Mouse (Mus musculus) heart, postnatal 14 days (tissue): ENCODE results near the gene Ugt1a8. TPM values are rescaled to one million over a fixed set of nuclear protein-coding genes. Genes with fewer than 3 reads are reported as not detected.
A peak's percentile ranks its signal among the peaks of the same experiment; 100 is the strongest.

Experiments
- DNase-seq, 2 experiments: peaks; one replicate each; pipeline ENCODE4 v3.0.0; 2021 to 2022
- intact Hi-C: fragments of 180-260 bp; cut with DNase I; formaldehyde crosslinking; loops from one replicate; pipeline ENCODE4 v1.15.1; 2025
- total RNA-seq, 2 experiments: library from RNA; stranded (reverse); gene quantifications; 2 replicates each; pipeline ENCODE4 v1.2.3; 2021

Gene Ugt1a8
- total RNA-seq, 2 experiments from 2014 or later: not detected

DNA sequence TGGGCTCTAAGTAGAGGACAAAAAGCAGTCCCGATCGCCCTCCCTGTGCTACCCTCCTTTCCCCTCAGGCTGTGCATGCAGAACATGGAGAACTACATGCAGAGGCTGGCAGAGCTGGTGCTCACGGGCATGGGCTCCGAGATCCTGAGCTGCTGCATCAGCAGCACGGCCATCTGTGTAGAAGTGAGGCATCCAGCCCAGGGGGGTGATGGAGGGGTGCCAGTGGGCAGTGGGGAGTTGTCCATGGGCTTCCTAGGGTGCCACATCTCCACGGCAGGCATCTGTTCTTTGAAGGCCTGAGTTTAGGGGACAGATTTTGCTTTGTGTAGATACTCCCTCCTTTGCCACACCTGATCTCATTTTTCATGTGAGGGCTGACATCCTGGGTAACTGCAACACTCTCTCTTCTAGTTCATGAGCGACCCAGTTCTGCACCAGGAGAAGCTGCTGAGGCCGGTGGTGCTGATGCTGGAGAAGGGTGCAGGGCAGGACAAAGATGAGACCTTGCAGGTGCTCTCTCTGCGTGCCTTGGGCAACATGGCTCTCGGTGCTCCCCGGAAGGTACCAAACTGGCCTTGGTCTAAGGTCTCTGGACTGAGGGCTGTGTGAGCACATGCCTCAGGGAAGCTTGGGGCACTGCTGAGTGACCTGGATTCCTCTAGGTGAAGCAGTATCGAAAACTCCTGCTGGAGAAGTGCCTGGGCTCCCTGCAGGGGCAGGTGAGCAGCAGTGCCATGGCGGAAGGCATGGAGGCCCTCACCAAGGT, 168.6 kb downstream of the Ugt1a8 start:
- intact Hi-C loops: no loop called here
- no peak for DNase-seq

DNA sequence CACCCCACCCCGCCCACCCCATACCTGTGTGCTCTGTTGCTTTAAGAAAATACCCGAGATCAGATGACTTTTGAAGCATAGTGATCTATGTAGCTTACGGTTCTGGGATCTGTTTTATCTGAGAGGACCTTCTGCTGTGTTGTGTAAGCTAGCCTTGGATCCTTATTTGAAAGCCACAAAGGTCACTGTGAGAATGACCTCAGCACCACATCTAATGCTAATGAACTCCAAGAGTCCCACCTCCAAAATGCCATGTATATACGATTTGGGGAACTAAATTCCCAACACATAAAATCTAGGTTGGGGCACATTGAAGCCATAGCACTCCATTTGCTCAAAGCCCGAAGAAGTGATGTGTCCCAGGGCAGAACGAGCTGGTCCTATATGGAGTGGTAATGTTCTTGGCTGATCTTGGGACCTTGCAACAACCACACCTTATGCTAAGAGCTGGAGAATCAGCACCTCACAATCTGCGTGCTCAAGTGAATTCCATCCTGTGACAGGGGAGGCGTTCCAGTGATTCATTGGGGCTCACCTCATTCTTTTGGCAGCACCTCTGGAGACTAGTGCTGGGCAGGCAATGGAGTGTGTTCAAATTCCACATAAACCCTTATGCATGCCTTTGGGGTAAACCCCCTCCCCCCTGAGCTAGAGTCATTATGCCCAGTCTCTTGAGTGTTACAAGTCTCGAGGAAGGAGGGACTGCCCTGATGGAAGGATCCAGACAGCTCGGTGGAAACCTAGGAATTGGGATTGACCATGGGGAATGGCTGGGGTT, 169.5 kb downstream of the Ugt1a8 start:
- DNase-seq: no peak
- intact Hi-C loops: no loop called here

DNA sequence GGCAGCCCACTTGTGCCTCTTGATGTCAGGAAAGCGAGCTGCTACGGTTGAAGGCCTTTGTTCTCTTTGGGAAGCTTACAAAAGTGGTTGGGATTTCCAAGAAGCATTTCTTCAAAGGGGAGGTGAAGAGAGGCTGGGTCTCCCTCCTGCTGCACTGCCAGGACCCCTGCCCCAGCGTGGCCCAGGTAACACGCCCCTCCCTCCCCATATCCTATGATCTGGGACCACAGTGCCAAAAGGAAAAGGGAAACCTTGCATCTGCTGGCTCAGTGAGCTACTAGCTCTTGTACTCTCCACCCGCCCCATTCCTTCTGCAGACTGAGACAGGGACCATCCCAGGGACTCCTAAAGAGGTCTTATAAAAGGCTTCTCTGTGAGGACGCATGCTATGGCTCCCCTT, 170.1 kb downstream of the Ugt1a8 start:
- intact Hi-C loops: no loop called here
- DNase-seq: no peak

DNA sequence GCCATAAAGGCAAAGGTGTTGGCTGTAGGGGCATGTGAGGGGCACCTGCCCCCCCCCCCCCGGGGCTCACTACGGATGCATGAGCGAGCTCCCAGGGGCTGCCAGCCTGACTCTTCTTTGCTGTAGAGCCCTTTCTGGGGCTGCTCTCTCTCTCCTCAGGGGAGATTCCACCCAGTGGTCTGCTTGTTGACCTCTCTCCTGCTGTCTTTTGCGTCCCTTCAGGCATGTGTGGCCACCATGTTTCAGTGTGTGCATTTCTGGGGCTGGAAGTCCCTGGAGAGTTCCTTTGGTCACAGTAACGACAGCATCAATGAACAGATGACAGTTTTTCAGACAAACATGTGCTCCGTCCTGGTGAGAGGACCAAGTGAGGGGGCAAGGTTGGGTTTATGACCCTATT, 170.7 kb downstream of the Ugt1a8 start:
- intact Hi-C loops: no loop called here
- DNase-seq: no peak

DNA sequence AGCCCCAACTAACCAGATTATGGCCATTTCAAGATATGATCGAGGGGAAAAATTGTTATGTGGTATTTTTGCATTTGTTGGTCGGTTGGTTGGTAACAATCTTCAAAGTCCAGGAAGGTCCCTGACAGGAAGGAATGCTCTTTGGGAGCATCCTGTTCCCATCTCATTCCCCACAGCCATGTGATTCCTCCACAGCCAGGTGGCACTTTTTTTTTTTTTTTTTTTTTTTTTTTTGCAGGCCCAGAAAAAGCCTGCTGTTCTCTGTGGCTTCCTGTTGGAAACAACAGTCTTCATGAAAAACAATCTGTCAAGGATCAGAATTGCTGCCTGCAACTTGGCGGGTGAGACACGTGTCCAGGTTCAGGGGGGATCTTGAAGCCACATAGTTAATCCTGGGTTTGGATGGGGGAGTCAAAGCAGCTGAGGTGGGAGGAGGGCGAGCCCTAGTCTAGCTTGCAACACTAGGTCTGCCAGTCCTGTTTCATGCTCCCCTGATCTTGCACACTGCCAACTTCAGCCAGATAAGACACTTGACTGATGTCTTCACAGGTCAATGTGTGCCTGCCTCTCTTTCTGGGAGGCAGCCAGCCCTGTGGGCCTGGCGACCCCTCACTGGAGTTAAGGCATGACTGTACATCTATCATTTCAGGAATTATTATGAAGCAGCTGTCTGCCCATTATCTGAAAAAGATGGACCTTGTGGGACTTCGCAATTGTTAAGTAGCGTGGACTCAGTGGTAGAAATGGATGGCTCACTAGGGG, 171.4 kb downstream of the Ugt1a8 start:
- DNase-seq: peak in 1 of 2 experiments; percentile 57
- intact Hi-C loops: no loop called here

DNA sequence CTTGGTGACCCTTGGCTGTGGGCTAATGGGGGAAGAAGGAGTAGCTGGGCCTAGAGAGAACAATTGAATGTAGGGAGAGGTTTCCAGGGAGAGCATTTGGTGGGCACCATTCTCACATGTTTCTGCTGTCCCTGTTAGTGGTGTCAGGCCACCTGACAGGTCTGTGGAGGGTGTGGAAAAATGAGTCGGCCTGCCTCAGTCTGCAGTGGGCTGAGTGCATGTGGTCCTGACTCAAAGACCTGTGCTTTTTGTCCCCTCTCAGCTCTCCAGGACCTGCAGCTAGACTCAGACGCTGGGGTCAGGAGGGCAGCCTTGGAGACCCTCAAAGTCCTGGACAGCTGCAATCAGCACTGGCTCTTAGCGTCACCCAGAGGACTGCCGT, 172.0 kb downstream of the Ugt1a8 start:
- no peak for DNase-seq

DNA sequence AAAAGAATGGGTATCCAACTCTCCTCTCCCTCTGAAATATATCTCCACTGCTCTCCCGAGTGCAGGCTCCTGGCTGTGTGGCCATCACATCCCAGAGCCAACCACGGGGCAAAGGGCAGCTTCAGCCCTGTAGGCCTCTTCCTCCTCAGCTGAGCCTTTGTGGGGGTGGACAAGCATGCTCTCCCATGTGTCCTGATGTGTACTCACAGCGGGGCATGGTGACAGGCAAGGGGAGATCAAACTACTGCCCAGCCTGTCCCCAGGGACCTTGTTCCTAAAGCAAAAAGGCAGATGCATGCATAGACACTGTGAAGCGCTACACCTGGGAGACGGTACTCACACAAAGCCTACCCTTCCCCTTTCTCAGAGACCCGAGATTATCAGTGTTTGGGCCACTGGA, 172.5 kb downstream of the Ugt1a8 start:
- DNase-seq: peak; percentile 54 to 61
- intact Hi-C loops: no loop called here

More for the DNA sequence above, 172.0 kb downstream of the Ugt1a8 start:
- intact Hi-C loops: no loop called here

DNA sequence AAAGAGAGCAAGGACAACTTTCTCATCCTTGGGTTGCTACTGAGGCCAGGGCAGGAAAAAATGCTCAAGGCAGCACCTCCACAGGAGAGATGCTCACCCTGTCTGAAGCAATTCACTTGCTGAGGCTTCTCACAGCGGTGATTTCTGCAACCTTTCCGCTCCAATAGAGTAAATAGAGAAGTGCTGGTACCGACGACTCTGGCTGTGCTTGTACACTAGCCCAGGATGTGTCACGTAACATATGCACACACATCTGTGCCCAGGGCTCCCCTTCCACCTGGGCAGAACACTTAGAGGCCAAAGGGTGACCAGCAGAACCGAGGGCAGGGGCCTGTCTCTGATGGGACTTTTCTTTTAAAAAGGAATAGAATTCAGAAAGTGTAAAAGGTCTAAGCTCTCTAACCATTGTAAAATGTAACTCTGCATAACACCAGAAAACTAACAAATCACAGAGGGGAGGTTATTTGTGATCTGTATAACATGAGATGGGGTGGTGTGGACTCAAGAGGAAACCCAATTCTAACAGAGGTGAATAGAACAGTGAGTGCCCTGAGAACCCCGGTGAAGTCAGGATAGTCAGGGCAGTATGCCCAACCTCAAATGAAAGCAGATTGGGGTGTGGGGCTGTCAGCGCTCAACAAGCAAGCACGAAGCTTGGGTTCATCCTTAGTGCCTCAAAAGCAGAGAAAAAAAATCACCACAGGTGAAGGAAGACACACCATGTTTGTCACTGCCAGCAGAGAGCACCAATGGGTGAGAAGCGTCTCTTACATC, 173.2 kb downstream of the Ugt1a8 start:
- no peak for DNase-seq

DNA sequence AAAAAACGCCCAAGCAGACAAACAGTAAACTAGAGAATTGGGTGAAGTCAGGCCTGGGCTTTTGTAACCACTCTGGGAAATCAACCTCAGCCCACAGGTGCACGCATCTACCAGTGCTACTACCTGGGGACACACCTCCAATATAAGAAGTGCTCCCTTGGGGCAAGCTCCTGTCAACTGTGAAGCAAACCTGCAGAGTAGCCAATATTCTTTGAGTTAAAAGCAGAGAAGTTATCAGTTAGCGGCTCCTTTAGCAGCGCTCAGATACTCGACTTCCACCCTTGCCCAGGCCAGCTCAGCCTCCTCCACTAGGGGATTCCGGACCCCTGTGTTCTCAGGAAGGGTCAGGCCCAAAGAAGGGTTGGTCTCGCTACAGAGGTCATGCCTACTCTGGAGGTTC, 174.1 kb downstream of the Ugt1a8 start:
- intact Hi-C loops: no loop called here
- no peak for DNase-seq

More for the DNA sequence above, 173.2 kb downstream of the Ugt1a8 start:
- intact Hi-C loops: no loop called here

DNA sequence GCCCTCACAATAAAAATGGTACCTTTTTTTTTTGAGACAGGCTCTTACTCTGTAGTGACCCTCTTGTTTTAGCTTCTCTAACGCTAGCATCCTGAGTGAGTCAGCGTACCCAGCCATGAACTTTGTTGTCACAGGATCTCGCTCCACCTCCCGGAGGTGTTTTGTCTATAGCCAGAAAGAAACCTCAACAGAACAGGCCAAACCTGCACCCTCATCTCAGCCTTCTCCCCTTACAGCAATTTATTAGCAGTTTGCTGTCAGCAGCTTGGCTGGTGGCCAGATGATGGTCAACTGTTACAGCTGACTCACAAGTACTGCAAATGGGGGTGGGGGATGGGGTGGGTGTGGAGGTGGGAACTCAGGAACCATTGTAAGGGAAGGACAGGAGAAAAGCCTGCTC, 174.6 kb downstream of the Ugt1a8 start:
- intact Hi-C loops: no loop called here
- peak in 1 of 2 experiments; percentile 64 for DNase-seq

DNA sequence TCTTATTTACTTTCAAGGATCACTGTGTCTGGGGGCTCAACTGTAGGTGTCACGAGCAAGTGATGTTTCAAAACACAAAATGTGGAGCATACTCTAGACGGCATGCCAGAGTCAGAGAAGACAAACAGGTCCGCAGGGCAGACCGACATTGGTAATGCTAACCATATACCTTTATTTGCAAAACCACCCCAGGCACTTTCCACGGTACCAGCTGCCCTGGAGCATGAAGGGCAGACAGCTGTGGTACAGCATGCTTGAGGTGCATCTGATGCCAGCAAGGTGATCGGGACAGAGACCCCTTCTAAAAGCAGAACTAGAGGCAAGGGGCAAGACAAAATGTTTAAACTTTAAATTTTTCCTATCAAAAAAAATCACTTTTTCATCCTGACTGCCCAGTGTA, 175.3 kb downstream of the Ugt1a8 start:
- no peak for DNase-seq
- intact Hi-C loops: no loop called here

DNA sequence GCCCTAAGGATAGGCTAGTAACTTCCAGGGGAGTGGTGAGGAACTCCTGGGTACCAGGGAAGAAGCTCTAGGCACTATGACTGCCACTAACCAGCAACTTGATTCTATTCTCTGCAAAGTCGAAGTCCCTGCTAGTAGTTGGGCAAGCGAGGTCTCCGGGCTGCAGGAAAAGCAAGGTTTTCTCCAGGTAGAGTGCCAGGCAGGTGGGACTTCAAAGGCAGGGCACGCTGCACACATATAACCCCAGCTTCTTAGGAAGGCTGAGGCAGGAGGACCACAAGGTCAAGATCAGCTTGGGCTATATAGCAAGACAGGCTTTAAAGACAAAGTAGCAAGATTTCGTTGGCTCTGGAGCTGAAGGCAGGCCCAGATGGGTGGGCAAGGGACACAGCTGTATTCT, 176.2 kb downstream of the Ugt1a8 start:
- intact Hi-C loops: no loop called here
- DNase-seq: no peak

DNA sequence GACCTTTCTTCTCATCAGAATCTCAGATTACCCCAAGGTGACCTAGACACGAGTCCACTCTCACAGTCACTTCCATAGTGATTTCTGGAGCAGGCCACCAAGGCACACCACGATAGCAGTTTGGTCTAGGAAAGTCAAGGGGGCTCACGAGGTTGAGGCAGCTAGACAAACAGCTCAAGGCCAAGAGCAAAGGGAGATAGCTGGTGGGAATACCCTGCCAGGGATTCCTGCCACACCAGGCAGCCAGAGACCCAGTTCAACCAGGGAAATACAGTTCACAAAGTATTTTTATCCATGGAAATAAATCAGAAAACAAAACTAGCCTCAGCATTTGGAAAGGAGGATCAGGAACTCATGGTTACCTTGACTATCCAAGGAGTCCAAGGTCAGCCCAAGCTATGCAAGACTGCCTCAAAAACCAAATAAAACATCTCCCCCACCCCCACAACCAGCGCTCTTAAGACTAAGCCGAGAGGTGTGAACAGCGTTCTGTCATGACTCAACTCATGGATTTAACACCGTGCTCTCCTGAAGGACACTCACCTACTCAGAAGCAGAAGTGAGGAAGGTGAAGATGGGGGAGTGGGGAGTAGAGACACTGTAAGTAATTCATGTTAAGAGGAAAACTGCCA, 176.7 kb downstream of the Ugt1a8 start:
- intact Hi-C loops: no loop called here
- no peak for DNase-seq

DNA sequence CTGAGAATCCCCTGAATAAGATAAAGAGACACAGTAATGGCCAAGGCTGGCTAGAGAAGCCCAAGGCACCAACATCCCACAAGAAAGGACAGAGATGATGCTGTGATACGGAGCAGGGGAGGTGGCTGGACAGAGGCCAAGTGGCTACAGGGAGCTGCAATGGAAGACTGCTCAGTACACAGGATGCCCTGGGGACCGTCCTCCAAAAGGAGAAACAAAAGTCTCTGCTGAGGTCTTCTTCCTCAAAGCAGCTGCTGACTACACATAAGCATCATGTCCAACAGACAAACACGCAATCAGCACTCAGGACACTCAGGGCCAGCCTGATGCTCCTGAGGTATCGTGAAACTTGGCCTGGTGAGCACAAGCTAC, 177.2 kb downstream of the Ugt1a8 start:
- no peak for DNase-seq
- intact Hi-C loops: no loop called here

DNA sequence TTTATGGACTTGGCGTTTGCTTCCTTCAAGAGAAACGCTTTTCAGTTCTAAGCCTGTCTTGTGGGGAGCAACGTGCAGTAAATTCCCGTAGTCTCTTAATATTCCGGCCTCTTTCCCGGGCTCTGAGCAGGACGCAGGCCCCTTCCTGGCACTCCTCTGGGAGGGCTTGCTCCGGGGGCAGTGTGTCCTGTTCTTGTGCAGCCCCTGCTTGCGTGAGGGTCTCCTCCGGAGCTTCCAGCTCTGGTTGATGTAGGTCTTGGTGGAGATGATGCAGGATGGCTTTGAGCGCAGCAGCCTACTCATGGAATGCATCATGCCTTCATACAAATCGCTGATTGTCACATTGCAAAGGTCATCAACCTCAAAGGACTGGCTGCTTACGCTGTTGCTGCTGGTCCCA, 178.5 kb downstream of the Ugt1a8 start:
- DNase-seq: no peak
- intact Hi-C loops: no loop called here

DNA sequence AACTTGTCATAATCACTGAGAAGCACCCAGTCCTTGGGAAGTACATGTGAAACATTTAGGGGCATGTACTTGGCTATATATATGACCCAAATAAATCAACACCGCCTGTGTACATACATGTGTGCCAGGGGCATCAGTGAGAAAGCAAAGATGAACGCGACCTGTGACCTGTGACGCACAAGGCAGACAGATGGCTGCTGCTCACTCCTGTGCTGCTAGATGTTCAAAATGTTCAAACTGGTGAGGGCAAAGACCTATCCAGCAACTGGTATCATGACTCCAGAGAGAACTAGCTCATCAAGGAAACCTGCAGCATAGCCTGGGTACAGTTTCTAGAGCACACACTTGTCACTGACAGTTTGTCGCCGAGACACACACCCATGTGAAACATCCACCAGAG, 179.9 kb downstream of the Ugt1a8 start:
- no peak for DNase-seq
- intact Hi-C loops: no loop called here

DNA sequence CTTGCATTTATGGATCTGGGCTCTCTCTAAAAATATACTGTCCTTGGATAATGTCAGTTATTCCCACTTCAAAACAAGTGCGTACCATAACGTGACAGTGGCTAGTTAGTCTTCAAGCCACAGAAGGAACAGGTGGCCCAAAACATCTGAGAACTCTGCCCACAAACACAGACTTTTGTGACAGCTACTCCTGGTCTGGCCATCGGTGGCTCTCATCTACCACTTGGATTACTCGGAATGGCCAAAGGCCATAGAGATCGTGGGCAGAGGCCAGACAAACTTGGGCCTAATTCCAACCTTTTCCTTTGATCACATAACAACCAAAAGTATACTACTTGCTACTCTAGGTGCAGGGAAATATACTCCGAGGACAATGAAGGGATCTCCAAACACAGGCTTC, 180.5 kb downstream of the Ugt1a8 start:
- intact Hi-C loops: no loop called here
- DNase-seq: no peak
